18 mouse cellular contexts compared by ENCODE assay signal in the genomic region with DNA sequence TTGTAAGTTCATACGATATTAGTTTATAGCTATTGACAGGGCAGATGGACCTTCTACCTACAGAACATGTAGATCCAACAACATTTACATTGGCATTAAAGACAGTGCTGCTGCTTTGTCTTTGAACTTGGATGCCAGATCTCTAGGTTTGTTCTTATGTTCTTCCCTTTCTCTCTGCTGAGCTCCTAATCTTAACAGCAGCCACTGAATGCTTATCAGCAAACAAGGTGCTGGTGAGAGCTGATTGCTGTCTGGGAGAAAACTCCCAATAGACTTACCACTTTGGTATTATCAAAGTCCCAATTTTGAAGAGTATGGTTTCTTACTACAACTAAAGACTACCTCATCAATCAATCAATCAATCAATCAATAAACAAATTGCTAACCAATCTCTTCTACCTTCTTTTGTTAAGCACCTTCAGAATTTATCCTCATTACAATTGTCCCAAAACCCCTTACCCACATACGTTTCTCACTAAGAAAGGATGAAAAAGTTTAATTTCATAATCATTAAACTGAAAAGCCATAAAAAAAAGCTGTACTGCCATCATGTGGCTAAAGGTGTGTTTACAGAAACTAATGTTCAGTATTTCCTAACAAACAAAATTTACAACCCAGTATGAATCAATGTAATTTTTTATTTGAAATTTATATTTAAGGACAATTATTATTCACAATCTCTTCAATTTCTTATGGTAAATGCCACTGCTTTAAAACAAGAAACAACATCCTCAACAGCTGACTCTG. TPM values are rescaled to one million over a fixed set of nuclear protein-coding genes. Genes with fewer than 3 reads are reported as not detected.
A peak's percentile ranks its signal among the peaks of the same experiment; 100 is the strongest.
DNase-seq lines count a peak whose midpoint lies in the region; ATAC-seq and TF ChIP-seq lines count a peak whose summit lies in the region.
"Had no signal": no experiment of that assay in that cellular context is flagged by ENCODE, and none has a peak within 500 bp of the region (broad histone marks: within the 10 kb centered on the region; RNA-seq: fewer than 3 reads in every experiment).

No protein-coding gene starts in this region.

- H3K27ac ChIP-seq in gastrocnemius, adult 2 months, result no peak overlapping the region
- H3K27ac ChIP-seq in midbrain, embryonic 14.5 days (replicated peaks; ENCODE audit: low read depth, low read length), result no peak overlapping the region
- H3K27ac ChIP-seq in midbrain, embryonic 16.5 days (ENCODE audit: low read length), result no peak overlapping the region
- H3K27ac ChIP-seq: forebrain, embryonic 15.5 days; hindbrain, embryonic 15.5 days; kidney, embryonic 15.5 days; stomach, embryonic 15.5 days had no signal

- whole genome bisulfite sequencing in midbrain, embryonic 14.5 days, result 63% methylated on average over 2 of the region's 2 CpGs
- 53% methylated on average over 2 of the region's 2 CpGs for WGBS in midbrain, embryonic 16.5 days

- H3K4me1 ChIP-seq in midbrain, embryonic 14.5 days (ENCODE audit: control insufficient read depth, insufficient read depth, low read length), result no peaks in the 10 kb centered on the region
- H3K4me1 ChIP-seq in midbrain, embryonic 16.5 days (ENCODE audit: control insufficient read depth, insufficient read depth, low read length), result no peaks in the 10 kb centered on the region
- H3K4me1 ChIP-seq: kidney, embryonic 15.5 days; megakaryocyte, embryonic 14.5 days; stomach, embryonic 15.5 days had no signal

- no peak for ATAC-seq in midbrain, embryonic 14.5 days (ENCODE audit: low FRiP score, low TSS enrichment)
- ATAC-seq in midbrain, embryonic 16.5 days, result no peak
- ATAC-seq in erythroblast, adult 5-6 weeks (replicated peaks; ENCODE audit: low FRiP score, poor library complexity, severe bottlenecking), result peak; percentile 66
- peak; percentile 61 for ATAC-seq in megakaryocyte progenitor cell, adult 5-6 weeks (replicated peaks; ENCODE audit: poor library complexity)
- ATAC-seq: forebrain, embryonic 15.5 days had no signal

- no peak overlapping the region for H3K4me2 ChIP-seq in midbrain, embryonic 14.5 days (ENCODE audit: low read length)
- no peak overlapping the region for H3K4me2 ChIP-seq in midbrain, embryonic 16.5 days (ENCODE audit: low read length)
- H3K4me2 ChIP-seq: forebrain, embryonic 15.5 days; hindbrain, embryonic 15.5 days; kidney, embryonic 15.5 days; stomach, embryonic 15.5 days had no signal

- no peak overlapping the region for H3K4me3 ChIP-seq in gastrocnemius, adult 2 months
- no peak overlapping the region for H3K4me3 ChIP-seq in midbrain, embryonic 14.5 days (replicated peaks; ENCODE audit: low read depth, low read length)
- no peak overlapping the region for H3K4me3 ChIP-seq in midbrain, embryonic 16.5 days (ENCODE audit: low read depth, low read length)
- H3K4me3 ChIP-seq: forebrain, embryonic 15.5 days; hindbrain, embryonic 15.5 days; kidney, embryonic 15.5 days; megakaryocyte, embryonic 14.5 days; stomach, embryonic 15.5 days had no signal

- H3K36me3 ChIP-seq in midbrain, embryonic 14.5 days (ENCODE audit: control insufficient read depth, insufficient read depth, low read length), result no peaks in the 10 kb centered on the region
- no peaks in the 10 kb centered on the region for H3K36me3 ChIP-seq in midbrain, embryonic 16.5 days (ENCODE audit: control insufficient read depth, insufficient read depth, low read length)
- H3K36me3 ChIP-seq: forebrain, embryonic 15.5 days; hindbrain, embryonic 15.5 days; kidney, embryonic 15.5 days; stomach, embryonic 15.5 days had no signal

- H3K9ac ChIP-seq in midbrain, embryonic 14.5 days (replicated peaks; ENCODE audit: low read length), result no peak overlapping the region
- H3K9ac ChIP-seq in midbrain, embryonic 16.5 days (ENCODE audit: low read depth, low read length), result no peak overlapping the region
- H3K9ac ChIP-seq: forebrain, embryonic 15.5 days; hindbrain, embryonic 15.5 days; kidney, embryonic 15.5 days; stomach, embryonic 15.5 days had no signal

- no peaks in the 10 kb centered on the region for H3K27me3 ChIP-seq in midbrain, embryonic 14.5 days (ENCODE audit: control insufficient read depth, insufficient read depth, low read length)
- H3K27me3 ChIP-seq in midbrain, embryonic 16.5 days (ENCODE audit: control insufficient read depth, insufficient read depth, low read depth, low read length), result no peaks in the 10 kb centered on the region
- H3K27me3 ChIP-seq: forebrain, embryonic 15.5 days; megakaryocyte, embryonic 14.5 days; stomach, embryonic 15.5 days had no signal

- DNase-seq in gastrocnemius, adult 2 months, result no peak
- no peak for DNase-seq in gastrocnemius, postnatal 14 days
- DNase-seq in midbrain, embryonic 14.5 days, result peak; percentile 51
- DNase-seq in MN1 (ENCODE audit: low spot score), result no peak
- no peak for DNase-seq in kidney, postnatal 25 days
- DNase-seq: adrenal gland, postnatal 25 days; cerebellum, adult 18-20 months; gastrocnemius, postnatal 25 days; thymus, postnatal 25 days had no signal

- intact Hi-C loops in gastrocnemius, adult 2 months (cut with DNase I), result no loop called here
- intact Hi-C loops in gastrocnemius, postnatal 14 days (cut with DNase I; ENCODE audit: low total_unique reads), result no loop called here

- no peaks in the 10 kb centered on the region for H3K9me3 ChIP-seq in midbrain, embryonic 14.5 days (ENCODE audit: control insufficient read depth, low read length)
- no peaks in the 10 kb centered on the region for H3K9me3 ChIP-seq in midbrain, embryonic 16.5 days (replicated peaks; ENCODE audit: control insufficient read depth, low read length, poor library complexity, severe bottlenecking)
- H3K9me3 ChIP-seq: forebrain, embryonic 15.5 days; hindbrain, embryonic 15.5 days; kidney, embryonic 15.5 days; megakaryocyte, embryonic 14.5 days; stomach, embryonic 15.5 days had no signal

- TF ChIP-seq CTCF in gastrocnemius, adult 2 months (IDR thresholded peaks at IDR 0.05), result peak; percentile 41

RNA-seq across cellular contexts. Expression of gene Slc25a21, which starts 12.7 kb away (rescaled TPM):
- under 1 TPM; 0.15 to 0.17 TPM for total RNA-seq in gastrocnemius, adult 2 months (2021)
- under 1 TPM in 1 of 2 experiments, not detected in 1; 0.40 TPM for total RNA-seq in gastrocnemius, postnatal 14 days (2021)
- polyA plus RNA-seq in midbrain, embryonic 14.5 days (2014; fragmentation: Nextera tagmentation; extraction: Ambion mirVana), result not detected in 2 replicates
- polyA plus RNA-seq in midbrain, embryonic 16.5 days (2015; fragmentation: Nextera tagmentation; extraction: Ambion mirVana), result 0.15 and 0.26 TPM in 2 replicates
- total RNA-seq in erythroblast, adult 5-6 weeks (2015; ENCODE audit: low replicate concordance), result 33.4 and 40.5 TPM in 2 replicates
- total RNA-seq in erythroblast, adult 5-6 weeks (2017; ENCODE audit: low replicate concordance), result 33.8 and 48.9 TPM in 2 replicates
- total RNA-seq in megakaryocyte progenitor cell, adult 5-6 weeks (2015), result 8.0 and 12.4 TPM in 2 replicates
- 6.5 and 10.4 TPM in 2 replicates for total RNA-seq in megakaryocyte progenitor cell, adult 5-6 weeks (2017)
- polyA plus RNA-seq: small intestine, adult 2 months had no signal

RNA-seq across cellular contexts. Expression of gene Prps1l3, which starts 45.6 kb away (rescaled TPM):
- 10 to 100 TPM; 23.9 to 27.7 TPM for total RNA-seq in gastrocnemius, adult 2 months (2021)
- 10 to 100 TPM; 21.3 to 26.2 TPM for total RNA-seq in gastrocnemius, postnatal 14 days (2021)
- 28.6 and 38.5 TPM in 2 replicates for polyA plus RNA-seq in midbrain, embryonic 14.5 days (2014; fragmentation: Nextera tagmentation; extraction: Ambion mirVana)
- 27.3 and 29.9 TPM in 2 replicates for polyA plus RNA-seq in midbrain, embryonic 16.5 days (2015; fragmentation: Nextera tagmentation; extraction: Ambion mirVana)
- 10.6 and 15.9 TPM in 2 replicates for total RNA-seq in erythroblast, adult 5-6 weeks (2015; ENCODE audit: low replicate concordance)
- total RNA-seq in erythroblast, adult 5-6 weeks (2017; ENCODE audit: low replicate concordance), result 16.3 and 20.1 TPM in 2 replicates
- 52.8 and 56.9 TPM in 2 replicates for total RNA-seq in megakaryocyte progenitor cell, adult 5-6 weeks (2015)
- total RNA-seq in megakaryocyte progenitor cell, adult 5-6 weeks (2017), result 87.5 and 99.7 TPM in 2 replicates

RNA-seq across cellular contexts. Expression of gene Mipol1, which starts 45.7 kb away (rescaled TPM):
- total RNA-seq in gastrocnemius, adult 2 months (2021), result 1 to 10 TPM; 3.0 to 3.4 TPM
- 1 to 10 TPM; 3.7 to 4.3 TPM for total RNA-seq in gastrocnemius, postnatal 14 days (2021)
- polyA plus RNA-seq in midbrain, embryonic 14.5 days (2014; fragmentation: Nextera tagmentation; extraction: Ambion mirVana), result 3.5 and 5.0 TPM in 2 replicates
- 3.8 and 4.5 TPM in 2 replicates for polyA plus RNA-seq in midbrain, embryonic 16.5 days (2015; fragmentation: Nextera tagmentation; extraction: Ambion mirVana)
- 0.63 TPM in 1 of 2 replicates, not detected in the other for total RNA-seq in erythroblast, adult 5-6 weeks (2015; ENCODE audit: low replicate concordance)
- total RNA-seq in erythroblast, adult 5-6 weeks (2017; ENCODE audit: low replicate concordance), result 0.60 and 0.98 TPM in 2 replicates
- 7.4 and 8.8 TPM in 2 replicates for total RNA-seq in megakaryocyte progenitor cell, adult 5-6 weeks (2015)
- 5.2 and 10.9 TPM in 2 replicates for total RNA-seq in megakaryocyte progenitor cell, adult 5-6 weeks (2017)

Comparison
In these comparisons a context has a peak if more than half of its experiments do, and no peak if none do; other contexts are left out.
1. ATAC-seq: peak in erythroblast, adult 5-6 weeks (single experiment) and megakaryocyte progenitor cell, adult 5-6 weeks (single experiment); none in midbrain, embryonic 14.5 days (single experiment) and midbrain, embryonic 16.5 days (single experiment).
2. RNA of gene Slc25a21, which starts 12.7 kb away (total RNA-seq): 33.4 to 48.9 TPM in erythroblast, adult 5-6 weeks and 6.5 to 12.4 TPM in megakaryocyte progenitor cell, adult 5-6 weeks; 0.40 TPM in gastrocnemius, postnatal 14 days and 0.15 to 0.17 TPM in gastrocnemius, adult 2 months; every median in the first group is over 4 times any median in the second.